Mouse (Mus musculus) liver, adult 2 months (tissue): ENCODE data around the gene Acsf2.

Source experiments
- CTCF ChIP-seq: fragments of 200-500 bp; IDR thresholded peaks from 2 replicates; pipeline ENCODE4 v1.5.1; 2011; ENCODE audit warnings: low read depth, low read length, control low read depth
- POLR2A ChIP-seq: fragments of 200-500 bp; IDR thresholded peaks from 2 replicates; pipeline ENCODE4 v1.6.1; 2011; ENCODE audit warnings: low read length, control low read depth; ENCODE audit not compliant: insufficient read depth; ENCODE audit errors: extremely low read depth

GRCm38 (mm10) chr11:94614603-94615002 is 12.9 kb upstream of the Acsf2 start:
- TF ChIP-seq CTCF (no peak), POLR2A (no peak)
